Mouse (Mus musculus) cortical plate, adult 2 months (tissue): ENCODE results near the gene Ptbp1.
"Not testable (repeated sequence)": the region's sequence is repeated elsewhere in the genome, so short reads cannot be mapped to it uniquely, and the experiment has no call there.

Experiments used
- CTCF ChIP-seq: fragments of 200-500 bp; IDR thresholded peaks from 2 replicates; pipeline ENCODE4 v1.5.1; 2011; ENCODE audit warnings: mild to moderate bottlenecking, control low read depth, low read length; ENCODE audit not compliant: insufficient read depth; ENCODE audit errors: extremely low read depth
- POLR2A ChIP-seq: fragments of 200-500 bp; IDR thresholded peaks from 2 replicates; pipeline ENCODE4 v1.6.1; 2011; ENCODE audit warnings: mild to moderate bottlenecking, low read length, control low read depth; ENCODE audit not compliant: insufficient read depth; ENCODE audit errors: extremely low read depth

DNA sequence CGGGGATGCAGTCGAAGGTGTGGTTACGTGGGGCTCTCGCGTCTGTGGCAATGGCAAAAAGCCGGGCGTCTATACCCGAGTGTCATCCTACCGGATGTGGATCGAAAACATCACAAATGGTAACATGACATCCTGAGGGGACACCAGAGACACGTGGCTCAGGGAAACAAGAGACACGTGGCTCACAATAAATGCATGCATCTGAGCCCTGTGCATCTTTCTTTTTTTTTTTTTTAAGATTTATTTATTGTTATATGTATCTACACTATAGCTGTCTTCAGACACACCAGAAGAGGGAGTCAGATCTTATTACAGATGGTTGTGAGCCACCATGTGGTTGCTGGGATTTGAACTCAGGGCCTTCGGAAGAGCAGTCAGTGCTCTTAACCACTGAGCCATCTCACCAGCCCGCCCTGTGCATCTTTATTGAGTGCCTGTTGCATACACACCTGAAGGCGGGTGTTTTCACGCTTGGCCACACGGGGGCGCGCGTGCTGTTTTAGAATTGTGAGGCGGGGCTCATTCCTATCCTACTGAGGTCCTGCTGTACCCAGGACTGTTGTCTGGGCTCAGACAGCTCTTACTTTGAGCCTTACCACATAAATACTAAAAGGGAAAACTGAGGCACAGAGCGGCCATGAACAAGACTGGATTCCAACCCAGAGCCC lies 38.4 kb downstream of the Ptbp1 start:
- peak; percentile 66 for TF ChIP-seq CTCF
- TF ChIP-seq POLR2A, result not testable (repeated sequence)
